Mouse (Mus musculus): ENCODE data around the gene Gm14597. TPM values are rescaled to one million over a fixed set of nuclear protein-coding genes. Genes with fewer than 3 reads are reported as not detected.
"Not testable (repeated sequence)": the region's sequence is repeated elsewhere in the genome, so short reads cannot be mapped to it uniquely, and the experiment has no call there.

The Gm14597 gene
- total RNA-seq (2015), result not detected in 2 replicates
- not detected in 2 replicates for total RNA-seq (2017)

DNA sequence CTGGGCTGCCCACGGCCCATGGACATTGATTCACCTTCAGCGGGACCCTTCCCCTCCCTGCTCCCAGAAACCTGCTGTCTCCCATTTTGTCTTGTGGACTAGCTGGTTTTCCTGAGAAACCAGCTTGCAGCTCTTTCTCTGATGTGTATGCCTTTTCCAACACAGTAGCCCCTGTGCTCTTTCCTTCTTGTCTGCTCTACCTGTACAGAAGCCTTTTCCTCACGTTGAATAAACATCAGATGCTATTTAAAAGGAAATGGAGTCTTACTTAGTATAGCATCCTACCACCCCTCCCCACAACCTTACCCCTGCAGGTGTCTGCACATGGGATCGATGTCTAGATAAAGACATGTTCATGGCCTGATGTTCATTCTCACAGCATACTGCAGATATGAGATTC is at the start of gene Gm14597:
Gm14597 (minus strand) TSS at position 101 of the 400 bp plus-strand sequence.
- not testable (repeated sequence) for ATAC-seq (ENCODE audit: poor library complexity, severe bottlenecking)

DNA sequence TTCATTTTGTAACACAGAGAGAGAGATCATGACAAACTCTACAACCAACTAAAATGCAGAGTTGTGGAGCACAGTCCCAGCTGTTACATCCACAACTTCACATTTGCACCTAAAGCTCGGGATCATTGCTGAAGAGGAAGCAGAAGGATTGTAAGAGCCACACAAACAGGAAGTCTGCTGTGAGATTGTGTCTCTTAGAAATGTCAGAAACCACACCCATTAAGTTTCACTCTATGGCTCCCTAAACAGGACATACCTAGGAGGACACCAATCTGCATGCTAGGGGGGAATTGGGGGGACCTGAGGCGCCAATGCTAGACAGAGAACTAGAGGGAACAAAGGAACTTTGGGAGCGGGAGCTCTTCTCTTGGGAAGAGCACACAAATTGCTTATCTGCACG is 44.1 kb upstream of the Gm14597 start:
- ATAC-seq (ENCODE audit: poor library complexity, severe bottlenecking), result peak; percentile 77

DNA sequence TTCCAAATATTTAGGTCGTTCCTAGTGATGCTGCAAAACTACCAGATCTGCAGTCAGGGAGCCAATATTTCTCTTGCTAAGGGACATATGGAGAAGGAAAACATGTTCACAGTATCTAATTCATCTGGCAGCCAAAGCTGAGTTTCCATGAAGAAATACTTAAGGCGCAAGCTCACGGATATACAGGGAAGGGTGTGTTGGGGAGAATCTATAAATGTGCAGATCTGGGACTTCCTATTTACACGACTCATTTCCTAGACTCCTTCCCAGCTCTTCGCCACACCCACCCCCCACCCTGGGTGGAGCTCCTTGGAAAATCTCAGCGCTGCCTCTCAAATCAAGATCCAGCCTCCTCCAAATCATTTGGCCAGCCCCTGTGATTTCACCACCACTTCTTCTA is 37.1 kb upstream of the Gm14597 start:
- no peak for ATAC-seq (ENCODE audit: poor library complexity, severe bottlenecking)

DNA sequence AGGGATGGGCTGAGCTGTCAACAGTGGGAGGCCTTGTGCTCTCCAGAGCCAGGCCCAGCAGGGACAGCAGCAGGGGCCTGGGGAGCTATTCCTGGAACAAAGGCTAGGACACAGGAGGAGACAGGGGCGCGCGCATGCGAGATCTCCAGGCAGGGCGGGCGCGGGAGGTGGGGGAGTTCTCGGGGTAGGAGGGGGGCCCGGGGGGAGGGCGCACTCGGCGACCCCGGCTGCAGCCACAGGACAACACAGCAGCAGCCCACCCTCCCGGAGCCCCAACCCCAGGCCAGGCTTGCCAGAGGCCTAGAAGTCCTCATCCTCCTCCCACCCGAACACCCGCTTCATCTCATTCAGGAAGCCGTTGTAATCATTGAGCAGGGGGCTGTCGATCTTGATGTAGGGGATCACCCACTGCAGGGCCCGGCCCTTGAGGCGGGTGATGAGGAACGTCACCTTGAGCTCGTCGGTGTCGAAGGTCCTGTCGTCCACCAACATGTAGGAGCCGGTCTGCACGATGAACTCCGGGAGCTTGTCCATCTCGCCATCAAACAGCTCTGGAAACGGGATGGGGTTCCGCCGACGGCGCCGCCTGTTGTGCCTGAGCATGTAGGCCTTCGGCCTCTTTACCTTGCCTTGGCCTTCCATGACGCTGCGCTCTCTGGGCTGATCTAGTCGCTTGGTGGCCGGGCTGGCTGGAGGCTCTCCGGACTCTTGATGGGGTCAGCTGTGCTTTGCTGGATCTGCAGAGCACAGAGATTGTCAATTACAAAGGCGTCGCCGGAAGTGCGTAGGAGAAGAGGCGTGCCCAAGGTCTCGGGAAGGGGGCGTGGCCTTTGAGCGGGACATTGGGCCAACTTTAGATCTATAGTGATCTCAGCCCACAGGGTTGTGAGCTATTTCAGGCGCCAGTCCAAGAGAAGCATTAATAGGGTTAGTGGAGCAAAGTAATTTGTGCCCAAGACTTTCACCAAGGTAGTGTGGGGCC is 34.5 kb upstream of the Gm14597 start, which contains the start of gene Rtl8a:
Rtl8a (minus strand) TSS at position 703 of the 982 bp plus-strand sequence.
- peak; percentile 99 for ATAC-seq (ENCODE audit: poor library complexity, severe bottlenecking)

DNA sequence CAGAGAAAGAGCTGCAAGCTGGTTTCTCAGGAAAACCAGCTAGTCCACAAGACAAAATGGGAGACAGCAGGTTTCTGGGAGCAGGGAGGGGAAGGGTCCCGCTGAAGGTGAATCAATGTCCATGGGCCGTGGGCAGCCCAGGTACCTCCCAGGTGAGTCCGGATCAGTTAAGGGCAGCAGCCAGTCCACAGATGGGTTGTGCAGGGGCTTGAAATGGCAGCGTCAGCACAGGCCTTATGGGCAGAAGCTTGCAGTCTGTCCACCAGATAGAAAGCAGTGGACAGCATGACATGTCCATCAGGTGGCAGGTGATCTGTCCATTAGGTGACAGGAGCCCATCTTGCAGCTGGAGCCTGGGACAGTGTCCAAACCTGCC is 33.8 kb upstream of the Gm14597 start:
- not testable (repeated sequence) for ATAC-seq (ENCODE audit: poor library complexity, severe bottlenecking)

DNA sequence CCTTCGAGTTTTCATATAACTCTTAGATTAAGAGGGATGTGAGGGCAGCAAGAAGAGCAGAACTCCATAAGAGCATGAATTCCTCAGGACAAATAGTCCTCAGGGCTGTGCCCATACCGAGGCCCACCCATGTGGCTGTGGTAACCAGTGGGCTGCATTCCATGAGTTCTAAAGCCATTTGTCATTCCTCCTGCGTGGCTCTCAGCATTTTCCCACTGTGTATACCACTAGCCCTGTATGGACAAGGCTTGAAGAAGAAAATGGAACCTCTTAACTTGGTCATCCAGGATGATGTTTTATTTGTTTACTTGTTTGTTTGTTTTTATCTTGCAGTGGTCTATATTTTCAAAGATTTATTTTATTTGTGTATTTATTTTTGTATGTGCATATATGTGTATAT is 29.3 kb upstream of the Gm14597 start:
- not testable (repeated sequence) for ATAC-seq (ENCODE audit: poor library complexity, severe bottlenecking)

DNA sequence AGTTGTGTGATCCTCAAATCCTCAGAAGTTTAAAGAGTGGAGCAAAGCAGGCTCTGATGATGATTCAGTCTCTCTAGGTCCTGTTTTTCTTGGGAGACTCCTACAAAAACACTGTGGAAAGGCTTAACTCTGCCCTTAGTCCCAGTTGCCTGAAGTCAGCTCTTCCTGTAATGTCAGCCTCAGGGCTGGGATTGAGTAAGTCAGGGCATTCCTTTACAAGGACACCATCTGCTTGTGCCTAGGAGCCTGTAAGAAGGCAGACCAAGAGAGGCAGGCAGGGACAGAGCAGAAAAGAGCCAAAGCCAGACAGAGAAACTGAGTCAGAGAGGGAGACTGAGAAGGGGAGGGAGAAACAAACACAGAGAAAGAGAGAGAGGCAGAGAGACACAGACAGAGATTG is 2.6 kb upstream of the Gm14597 start:
- ATAC-seq (ENCODE audit: poor library complexity, severe bottlenecking), result not testable (repeated sequence)

DNA sequence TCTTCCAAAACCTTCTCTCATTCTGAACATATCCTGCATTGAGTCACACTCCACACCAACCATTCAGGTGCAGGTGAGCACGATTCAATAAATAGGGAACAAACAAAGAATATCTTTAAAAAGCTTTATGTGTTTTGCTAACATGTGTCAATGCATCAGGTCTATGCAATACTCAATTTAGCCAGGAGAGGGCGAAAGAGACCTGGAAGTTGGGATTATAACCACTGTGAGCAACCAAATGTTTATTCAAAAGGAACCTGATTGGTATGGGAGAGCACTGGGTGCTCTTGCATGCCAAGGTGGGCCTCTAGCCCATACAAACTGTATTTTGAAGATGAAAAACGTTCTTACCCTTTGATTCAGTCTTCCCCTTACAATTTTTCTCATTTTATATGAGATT is 1.8 kb upstream of the Gm14597 start:
- ATAC-seq (ENCODE audit: poor library complexity, severe bottlenecking), result peak; percentile 71

DNA sequence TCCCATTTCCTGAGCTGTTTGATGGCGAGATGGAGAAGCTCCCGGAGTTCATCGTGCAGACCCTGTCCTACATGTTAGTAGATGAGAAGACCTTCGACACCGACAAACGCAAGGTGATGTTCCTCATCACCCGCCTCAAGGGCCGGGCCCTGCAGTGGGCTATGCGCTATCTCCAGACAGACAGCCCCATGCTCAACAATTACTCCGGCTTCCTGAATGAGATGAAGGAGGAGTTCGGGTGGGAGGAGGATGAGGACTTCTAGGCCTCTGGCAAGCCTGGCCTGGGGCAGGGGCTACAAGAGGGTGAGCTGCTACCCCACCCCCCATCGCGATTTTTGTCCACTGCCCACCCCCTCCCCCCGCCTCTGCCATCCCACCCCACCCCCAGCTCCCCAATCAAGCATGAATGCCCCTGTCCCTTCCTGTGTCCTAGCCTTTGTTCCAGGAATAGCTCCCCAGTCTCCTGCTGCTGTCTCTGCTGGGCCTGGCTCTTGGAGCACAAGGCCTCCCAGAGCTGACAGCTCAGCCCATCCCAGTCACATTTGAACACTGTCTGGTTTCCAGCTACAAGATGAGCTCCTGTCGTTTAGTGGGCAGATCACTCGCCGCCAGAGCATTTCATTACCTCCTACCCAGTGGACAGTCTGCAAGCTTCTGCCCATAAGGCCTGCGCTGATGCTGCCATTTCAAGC is 511 bp downstream of the Gm14597 start:
- ATAC-seq (ENCODE audit: poor library complexity, severe bottlenecking), result no peak

DNA sequence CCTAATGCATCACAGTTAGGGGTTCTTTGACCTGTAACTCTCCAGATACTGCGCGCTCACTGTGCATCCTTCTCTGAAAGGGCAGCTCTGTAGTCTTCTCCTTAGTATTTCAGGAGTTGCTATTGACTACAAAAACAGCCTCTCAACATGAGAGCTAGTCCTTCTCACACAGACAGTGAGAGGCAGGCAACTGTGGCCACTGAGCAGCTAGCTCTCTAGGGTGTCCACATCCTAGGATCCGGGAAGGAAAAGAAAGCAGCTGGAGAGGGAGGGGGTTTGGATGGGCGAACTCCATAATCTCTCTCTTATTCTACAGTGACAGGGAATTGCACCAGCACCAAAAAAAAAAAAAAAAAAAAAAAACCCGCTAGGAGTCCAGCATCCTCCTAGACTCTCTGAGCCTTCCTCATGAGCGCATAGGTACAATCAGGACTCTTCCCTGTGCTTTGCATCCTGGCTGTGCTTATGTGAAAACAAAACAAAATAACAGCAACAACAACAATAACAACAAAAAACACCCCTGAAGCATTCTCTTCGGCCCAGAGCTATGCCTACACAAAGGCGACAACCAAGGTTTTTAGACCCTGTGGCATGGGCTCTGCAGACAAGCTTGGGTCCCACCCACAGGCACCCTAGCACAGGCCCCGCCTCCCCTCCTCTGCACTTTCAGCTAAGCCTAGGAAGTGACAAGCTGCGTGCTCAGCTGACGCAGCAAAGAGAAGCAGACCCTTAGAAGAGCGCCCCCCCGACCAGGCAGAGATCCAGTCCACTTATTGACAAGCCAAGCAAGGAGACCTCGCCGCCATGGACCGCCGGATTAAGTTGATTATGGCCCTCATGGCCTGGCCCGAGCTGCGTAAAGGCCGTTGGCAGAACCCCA is 1.3 kb downstream of the Gm14597 start, which contains the start of gene Rtl8c:
Rtl8c (plus strand) TSS at position 791 of the 880 bp plus-strand sequence.
- ATAC-seq (ENCODE audit: poor library complexity, severe bottlenecking), result peak; percentile 89

DNA sequence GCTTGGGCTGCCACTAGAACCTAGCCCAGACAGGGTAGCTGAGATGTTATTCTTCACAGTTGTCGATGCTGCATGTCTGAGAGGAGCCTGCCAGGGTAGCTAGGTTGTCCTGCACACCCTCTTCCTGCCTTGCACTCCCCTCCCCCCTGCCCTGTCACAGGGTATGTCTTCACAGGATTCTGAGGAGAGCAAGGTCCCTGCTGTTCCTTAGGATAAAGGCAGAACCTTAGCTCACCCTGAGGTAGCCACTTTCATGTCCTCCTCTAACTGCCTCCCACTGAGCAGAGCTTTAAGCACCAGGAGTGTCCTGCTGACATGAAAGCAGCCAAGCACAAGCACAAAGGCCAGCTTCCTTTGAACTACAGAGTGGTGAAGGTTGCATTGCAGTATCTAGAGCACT is 2.6 kb downstream of the Gm14597 start:
- ATAC-seq (ENCODE audit: poor library complexity, severe bottlenecking), result not testable (repeated sequence)

DNA sequence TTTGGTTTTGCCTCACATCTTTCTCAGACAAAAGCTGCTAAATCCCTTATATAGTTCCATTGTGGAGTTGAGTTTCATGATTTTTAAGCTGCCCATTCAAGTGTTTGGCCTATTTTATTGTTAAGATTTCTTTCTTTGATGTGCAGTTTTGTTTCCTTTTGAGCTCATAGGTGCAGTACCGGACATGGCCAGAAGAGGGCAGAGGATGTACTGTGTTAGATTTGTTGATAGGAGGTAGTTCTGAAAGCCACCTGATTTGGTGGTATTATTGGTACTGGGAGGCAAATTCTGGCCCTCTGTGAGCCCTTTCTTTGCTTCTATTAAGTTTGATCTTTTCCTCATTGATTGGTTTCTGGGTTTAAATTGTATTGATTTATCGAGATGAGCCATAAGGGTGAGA is 8.8 kb downstream of the Gm14597 start:
- peak; percentile 56; the same call in 1 of the 2 replicates for ATAC-seq (ENCODE audit: poor library complexity, severe bottlenecking)

DNA sequence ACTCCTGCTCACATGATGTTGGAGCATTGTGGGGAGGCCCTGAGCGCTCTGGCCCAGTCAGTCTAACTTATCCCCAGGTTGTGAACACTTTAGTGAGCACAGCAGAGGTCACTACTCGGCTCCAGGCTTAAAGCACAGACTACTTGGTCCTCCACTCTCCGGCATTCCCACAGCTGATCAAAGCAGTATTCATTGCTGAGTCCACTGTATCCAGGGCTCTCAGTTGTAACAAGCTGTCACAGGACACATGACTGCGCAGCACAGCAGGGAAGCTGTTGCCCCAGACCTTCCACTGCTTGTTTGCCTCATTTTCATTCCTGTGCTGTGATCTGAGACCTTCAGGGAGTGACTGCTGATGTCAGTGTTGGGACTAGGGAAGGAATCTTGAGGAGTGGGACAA is 25.4 kb downstream of the Gm14597 start:
- not testable (repeated sequence) for ATAC-seq (ENCODE audit: poor library complexity, severe bottlenecking)

DNA sequence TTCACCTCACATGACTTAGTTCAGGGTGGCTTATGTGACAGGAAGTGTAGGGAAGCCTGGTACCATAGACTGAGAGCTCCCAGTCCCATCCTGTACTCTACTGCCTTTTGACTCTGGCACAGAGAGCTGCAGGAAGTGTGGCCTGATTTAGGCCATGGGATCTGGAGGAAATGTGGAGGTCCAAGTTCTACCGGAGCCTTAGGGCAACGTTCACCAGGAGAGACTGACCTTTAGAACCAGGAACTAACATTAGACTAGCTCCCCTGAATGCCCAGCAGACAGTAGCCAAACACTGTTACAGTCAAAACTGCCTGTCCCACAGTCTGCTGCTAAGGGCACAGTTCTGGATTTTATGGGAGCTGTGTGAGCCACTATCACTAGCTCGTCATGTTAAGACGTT is 27.4 kb downstream of the Gm14597 start:
- ATAC-seq (ENCODE audit: poor library complexity, severe bottlenecking), result not testable (repeated sequence)

DNA sequence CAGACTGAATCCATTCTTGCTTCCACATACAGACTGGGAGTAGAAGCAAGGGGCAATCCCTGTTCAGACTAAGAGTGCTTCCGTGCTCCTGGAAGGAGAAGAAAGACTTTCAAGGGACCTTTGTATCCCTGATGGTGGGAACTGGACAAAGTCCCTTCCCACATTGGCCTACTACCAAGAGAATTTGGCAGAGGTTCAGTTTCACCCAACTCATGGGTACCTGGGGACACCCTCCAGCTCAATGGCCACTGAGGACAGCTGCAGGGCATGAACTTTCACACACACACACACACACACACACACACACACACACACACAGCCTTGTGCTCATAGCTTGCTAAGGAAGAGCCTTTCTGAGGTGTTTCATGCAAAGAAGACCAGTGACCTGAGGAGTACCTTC is 29.5 kb downstream of the Gm14597 start:
- ATAC-seq (ENCODE audit: poor library complexity, severe bottlenecking), result no peak

Other genes starting within 250 kb of the Gm14597 start
- gene Mospd1, start 238.5 kb downstream of the Gm14597 start, total RNA-seq (2015), result 37.9 and 40.4 TPM in 2 replicates
- gene Mospd1, start 238.5 kb downstream of the Gm14597 start, total RNA-seq (2017), result 27.2 and 32.6 TPM in 2 replicates
- not detected in 2 replicates for gene Etd, start 174.1 kb downstream of the Gm14597 start, total RNA-seq (2015)
- not detected in 2 replicates for gene Etd, start 174.1 kb downstream of the Gm14597 start, total RNA-seq (2017)
- 2.5 TPM in 1 of 2 replicates, not detected in the other for gene Rtl8c, start 947 bp downstream of the Gm14597 start, total RNA-seq (2015)
- not detected in 2 replicates for gene Rtl8c, start 947 bp downstream of the Gm14597 start, total RNA-seq (2017)
- 7.3 and 7.4 TPM in 2 replicates for gene Rtl8a, start 34.7 kb upstream of the Gm14597 start, total RNA-seq (2015)
- gene Rtl8a, start 34.7 kb upstream of the Gm14597 start, total RNA-seq (2017), result 5.0 and 6.3 TPM in 2 replicates
- 13.1 and 14.1 TPM in 2 replicates for gene Rtl8b, start 61.4 kb upstream of the Gm14597 start, total RNA-seq (2015)
- 4.0 and 5.0 TPM in 2 replicates for gene Rtl8b, start 61.4 kb upstream of the Gm14597 start, total RNA-seq (2017)
- gene 4930502E18Rik, start 115.8 kb upstream of the Gm14597 start, total RNA-seq (2015), result not detected in 2 replicates
- not detected in 2 replicates for gene 4930502E18Rik, start 115.8 kb upstream of the Gm14597 start, total RNA-seq (2017)
- not detected in 2 replicates for gene 1700013H16Rik, start 148.9 kb upstream of the Gm14597 start, total RNA-seq (2015)
- gene 1700013H16Rik, start 148.9 kb upstream of the Gm14597 start, total RNA-seq (2017), result not detected in 2 replicates
- gene Zfp36l3, start 167.4 kb upstream of the Gm14597 start, total RNA-seq (2015), result not detected in 2 replicates
- gene Zfp36l3, start 167.4 kb upstream of the Gm14597 start, total RNA-seq (2017), result not detected in 2 replicates
- 3.1 and 4.3 TPM in 2 replicates for gene Xlr, start 188.7 kb upstream of the Gm14597 start, total RNA-seq (2015)
- 1.9 and 4.0 TPM in 2 replicates for gene Xlr, start 188.7 kb upstream of the Gm14597 start, total RNA-seq (2017)

Measured in megakaryocyte, adult 5-6 weeks (primary cell).